Mouse (Mus musculus) ovary, adult 18-20 months (tissue): ENCODE measurements around the gene Spo11.

Experiments used
- DNase-seq: peaks from one replicate; pipeline ENCODE4 v3.0.0; 2022; ENCODE audit warnings: low spot score, mixed read lengths

Spo11 gene

DNA sequence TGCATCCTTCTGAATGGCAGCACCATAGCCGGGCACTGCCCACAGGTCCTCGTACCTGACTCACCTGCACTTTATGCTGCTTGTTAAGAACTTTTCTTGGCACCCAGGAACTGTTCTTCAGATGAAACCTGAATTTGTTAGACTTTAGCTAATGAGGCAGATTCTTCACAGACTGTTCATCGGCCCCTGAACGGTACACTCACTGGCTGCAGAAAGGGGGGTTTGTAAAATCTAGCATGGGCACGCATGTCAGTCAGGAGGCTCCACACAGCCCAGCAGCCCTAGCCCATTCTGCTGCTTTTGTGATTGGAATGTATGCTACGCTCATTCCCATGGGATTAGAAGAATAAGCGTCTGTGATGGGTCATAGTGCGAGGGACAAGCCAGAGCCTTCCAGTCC, 26.2 kb downstream of the Spo11 start:
- DNase-seq: no peak

DNA sequence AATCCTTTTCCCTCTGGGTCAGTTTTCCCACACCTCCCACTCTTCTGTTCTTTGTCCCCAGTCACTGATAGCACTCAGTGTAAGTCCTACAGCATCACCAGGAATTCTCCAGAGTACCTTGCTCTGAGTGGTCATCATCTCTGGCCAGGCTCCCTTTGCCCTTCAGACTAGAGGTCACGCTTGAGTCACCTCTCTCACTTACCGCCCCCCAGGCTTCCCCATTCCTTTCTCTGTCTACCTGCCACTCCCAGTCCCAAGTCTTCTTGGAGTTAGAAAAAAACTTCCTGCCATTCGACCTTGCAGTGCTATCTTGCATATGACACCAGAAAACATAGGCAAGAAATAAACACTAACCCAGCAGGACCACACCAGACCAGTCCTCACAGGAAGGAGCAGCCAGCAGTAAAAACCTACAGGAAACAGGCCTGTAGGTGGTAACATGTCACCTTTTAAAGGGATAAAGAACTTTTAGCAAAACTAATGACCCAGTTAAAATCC, 32.8 kb downstream of the Spo11 start:
- DNase-seq: no peak

GRCm38 (mm10) chr2:173011440-173011839, 33.9 kb downstream of the Spo11 start:
- DNase-seq: no peak

- DNase-seq: no peak
These were observed 37.3 kb downstream of the Spo11 start for GRCm38 (mm10) chr2:173014741-173015287.

DNA sequence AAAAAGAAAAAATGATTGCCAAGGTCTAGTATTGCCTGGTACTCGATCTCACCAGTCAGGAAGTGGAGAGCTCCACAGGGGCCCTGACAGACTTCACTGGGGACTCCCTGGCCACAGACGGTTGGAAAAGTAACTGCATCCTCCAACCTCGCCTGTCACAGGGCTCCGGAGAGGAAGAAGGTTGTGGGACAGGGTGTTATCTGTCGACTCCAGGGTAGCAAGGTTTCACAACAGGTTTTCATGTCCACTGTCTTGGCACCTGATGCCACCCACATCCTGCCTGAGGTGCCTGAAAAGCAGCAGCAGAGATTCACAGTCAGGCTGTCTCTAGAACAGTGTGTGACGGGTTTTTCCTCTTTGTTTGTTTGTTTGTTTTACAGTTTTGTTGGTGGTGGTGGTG, 40.4 kb downstream of the Spo11 start:
- DNase-seq: no peak

DNA sequence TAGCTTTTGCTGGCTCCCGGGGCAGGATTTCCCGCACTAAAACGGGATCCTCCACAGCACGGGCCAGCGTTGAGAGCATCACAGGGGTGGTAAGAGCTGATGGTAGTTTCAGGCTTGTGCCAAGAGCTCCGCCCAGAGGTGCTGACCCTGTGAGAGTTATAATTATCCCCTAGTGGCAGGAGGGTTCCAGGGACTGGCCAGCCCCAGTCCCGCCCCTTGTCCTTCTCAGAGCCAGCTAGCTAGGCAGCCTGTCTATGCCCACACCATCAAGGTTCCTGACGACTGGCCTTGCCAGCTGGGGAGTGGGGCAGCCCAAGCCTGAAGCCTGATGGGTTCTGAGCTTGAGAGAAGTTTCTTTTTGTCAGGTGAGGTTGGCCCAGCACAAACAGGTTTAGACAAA, 41.1 kb downstream of the Spo11 start:
- DNase-seq: peak; percentile 83

DNA sequence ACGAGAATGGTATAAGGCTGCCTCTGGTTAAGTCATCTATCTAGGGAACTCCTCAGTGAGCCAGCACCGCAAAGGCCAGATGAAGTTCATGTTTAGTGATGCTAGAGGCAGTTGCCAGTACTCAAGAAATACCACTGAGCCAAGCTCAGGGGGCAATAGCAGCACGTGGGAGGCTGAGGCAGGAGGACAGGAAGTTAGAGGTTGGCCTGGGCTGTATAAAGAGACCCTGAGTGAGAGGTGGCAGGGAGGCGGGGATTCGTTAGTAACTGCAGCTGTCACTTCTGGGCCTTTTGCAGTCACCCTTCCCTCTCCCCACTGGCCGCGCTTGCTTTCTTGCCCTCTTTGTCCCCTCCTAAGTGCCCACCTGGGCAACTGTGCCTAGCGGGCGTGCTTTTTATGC, 41.8 kb downstream of the Spo11 start:
- no peak for DNase-seq

DNA sequence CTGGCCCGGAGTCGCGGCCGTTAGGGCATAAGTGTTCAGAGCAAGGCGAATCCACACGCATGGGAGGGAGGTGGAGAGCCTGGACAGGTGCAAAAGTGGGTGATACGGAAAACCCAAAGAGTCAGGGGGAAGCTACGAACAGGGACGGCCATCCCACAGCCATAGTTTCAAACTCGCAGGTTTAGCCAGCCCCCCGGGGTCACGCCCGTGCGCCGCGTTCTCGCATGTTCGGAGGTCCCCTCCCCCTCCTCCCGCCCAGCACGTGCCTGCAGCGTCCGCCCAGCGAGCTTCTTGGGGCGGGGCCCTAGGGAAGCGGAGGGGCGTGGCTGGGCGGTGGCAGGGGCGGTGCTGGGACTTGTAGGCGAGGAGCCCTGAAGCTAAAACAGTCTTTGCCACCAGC, 42.3 kb downstream of the Spo11 start:
- peak; percentile 88 for DNase-seq

DNA sequence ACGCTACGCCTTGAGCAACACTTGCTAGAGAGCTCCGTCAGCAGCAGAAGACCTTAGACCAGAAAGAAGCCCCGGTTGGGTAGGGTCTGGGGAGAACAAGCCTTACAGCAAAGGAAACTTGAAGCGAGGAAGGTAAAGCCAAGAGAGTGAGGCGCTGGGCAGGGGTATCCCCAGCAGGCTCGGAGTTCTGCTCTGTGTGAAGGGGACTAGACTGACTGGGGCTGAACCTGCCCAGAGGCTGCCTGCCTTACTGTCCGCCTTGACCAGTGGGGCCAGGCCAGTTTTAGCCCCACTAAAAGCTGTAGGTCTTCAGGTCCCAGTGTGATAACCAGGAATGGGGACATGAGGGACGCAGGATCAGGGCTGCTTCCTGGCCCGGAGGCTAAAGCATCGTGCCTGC, 42.9 kb downstream of the Spo11 start, which contains the start of gene Rbm38:
TSS of gene Rbm38 (plus strand) at position 69 of the 400 bp plus-strand sequence.
- no peak for DNase-seq

DNA sequence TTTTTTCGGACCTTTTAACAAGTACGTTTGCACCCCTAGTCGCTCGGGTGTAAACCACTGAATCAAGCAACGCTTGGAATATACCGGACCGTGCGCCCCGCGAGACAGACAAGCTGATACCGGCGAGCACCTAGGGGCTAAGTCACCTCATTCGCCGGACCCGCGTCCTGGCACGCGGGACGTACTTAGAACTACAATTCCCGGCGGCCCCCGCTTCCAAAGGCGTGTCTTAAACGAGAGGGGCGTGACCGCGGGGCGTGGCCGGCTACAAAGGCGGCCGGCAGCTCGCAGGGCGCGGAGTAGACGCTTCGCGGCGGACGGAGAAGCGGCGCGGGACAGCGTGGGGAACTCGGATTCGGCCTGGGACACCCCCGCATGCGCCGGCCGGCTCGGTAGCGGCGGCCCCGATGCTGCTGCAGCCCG, 44.1 kb downstream of the Spo11 start:
- peak; percentile 85 for DNase-seq

DNA sequence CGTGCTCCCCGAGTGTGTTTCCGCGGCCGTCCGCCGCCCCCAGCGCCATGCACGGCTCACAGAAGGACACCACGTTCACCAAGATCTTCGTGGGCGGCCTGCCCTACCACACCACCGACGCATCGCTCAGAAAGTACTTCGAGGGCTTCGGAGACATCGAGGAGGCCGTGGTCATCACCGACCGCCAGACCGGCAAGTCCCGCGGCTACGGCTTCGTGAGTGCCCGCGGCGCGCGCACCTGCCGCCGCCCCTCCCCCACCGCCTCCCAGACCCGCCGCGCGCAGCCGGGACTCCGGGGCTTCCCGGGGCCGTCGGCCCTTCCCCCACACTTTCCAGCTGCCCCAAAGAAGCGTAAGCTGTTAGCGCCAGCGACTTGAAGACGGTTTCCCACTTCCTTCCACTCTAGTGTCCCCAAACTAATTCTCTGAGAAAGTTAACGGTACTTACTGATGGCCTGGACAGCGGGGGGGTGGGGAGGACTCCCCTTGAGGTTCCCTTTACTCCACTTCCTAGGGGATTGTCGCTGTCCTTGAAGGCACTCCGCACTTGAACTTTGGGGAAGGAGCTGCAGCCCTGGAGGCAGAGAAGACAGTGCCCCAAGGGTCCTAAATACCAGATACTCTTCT, 44.7 kb downstream of the Spo11 start:
- DNase-seq: no peak

DNA sequence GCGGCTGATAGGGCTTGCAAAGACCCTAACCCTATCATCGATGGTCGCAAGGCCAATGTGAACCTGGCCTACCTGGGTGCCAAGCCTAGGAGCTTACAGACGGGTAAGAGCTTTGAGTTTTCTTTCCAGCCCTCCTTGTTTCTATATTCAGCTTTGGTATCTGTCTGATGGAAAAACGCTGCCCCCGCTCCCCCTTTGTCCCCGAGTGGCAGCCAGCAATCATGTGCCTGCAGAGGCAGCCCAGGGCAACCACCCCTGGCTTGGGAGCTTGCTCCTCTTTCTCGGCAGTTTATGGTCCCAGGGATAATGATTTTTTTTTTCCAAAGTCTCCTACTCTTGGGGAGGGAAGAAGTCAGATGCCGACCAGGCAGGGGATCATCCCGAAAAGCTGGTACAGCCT, 45.3 kb downstream of the Spo11 start:
- no peak for DNase-seq

GRCm38 (mm10) chr2:173023371-173023851, 45.9 kb downstream of the Spo11 start:
- DNase-seq: no peak

DNA sequence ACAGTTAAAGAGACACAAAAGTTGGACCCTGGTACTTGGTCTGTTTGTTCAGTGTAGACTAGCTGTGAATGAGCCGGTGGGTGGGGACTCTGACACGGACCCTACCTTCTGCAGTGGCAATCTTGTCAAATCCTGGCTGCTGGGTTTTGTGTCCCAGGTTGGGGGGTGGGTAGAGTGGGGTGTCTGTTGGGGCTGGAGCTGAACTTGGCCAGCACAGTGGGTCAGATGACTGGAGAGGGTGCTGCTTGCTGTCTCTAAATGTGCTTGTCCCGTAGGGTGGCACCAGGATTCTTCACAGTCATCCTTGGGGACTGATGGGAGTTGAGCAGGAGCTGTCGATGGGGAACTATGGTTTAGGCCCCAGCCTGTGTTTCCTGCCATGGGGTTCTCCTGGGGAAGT, 46.5 kb downstream of the Spo11 start:
- no peak for DNase-seq

DNA sequence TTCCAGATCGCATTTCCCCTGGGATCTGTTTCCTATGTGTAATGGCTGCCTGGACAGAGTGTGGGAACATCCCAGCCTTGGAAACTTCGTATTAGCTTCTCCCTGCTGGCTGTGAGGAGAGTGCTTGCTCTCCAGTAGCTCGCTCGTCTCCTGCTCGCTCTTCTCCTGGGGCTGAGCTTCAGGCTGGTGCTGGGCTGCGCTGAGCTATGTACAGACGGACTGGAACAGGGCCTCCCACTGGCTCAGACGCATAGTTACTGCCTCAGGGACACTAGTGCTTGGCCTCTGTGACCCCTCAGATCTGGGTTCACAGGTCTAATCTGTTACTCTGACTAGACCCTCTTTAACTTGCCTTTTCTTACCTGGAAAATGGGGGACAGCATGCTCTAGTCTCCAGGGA, 46.9 kb downstream of the Spo11 start:
- no peak for DNase-seq

- peak; percentile 54 for DNase-seq
These were observed 47.4 kb downstream of the Spo11 start for GRCm38 (mm10) chr2:173024938-173025337.

DNA sequence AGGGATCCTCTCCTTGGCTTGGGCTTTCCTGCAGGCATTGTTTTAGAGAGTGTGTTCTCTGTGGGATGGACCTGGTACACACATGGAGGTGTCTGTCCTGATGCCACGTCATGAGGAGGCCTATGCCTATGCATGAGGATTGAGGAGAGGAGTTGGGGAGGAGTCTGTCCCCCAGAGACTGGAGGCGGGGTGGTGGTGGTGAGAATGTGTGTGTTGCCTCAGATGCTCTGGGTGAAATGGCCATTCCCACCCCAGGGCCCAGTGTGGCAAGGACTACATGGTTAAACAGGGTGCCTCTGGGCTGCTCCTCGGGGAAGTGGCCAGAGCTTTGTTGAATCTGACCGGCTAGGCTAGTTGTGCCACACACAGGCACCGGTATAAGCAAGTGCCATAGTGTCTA, 48.8 kb downstream of the Spo11 start:
- DNase-seq: no peak

GRCm38 (mm10) chr2:173026688-173027131, 49.2 kb downstream of the Spo11 start:
- DNase-seq: no peak

DNA sequence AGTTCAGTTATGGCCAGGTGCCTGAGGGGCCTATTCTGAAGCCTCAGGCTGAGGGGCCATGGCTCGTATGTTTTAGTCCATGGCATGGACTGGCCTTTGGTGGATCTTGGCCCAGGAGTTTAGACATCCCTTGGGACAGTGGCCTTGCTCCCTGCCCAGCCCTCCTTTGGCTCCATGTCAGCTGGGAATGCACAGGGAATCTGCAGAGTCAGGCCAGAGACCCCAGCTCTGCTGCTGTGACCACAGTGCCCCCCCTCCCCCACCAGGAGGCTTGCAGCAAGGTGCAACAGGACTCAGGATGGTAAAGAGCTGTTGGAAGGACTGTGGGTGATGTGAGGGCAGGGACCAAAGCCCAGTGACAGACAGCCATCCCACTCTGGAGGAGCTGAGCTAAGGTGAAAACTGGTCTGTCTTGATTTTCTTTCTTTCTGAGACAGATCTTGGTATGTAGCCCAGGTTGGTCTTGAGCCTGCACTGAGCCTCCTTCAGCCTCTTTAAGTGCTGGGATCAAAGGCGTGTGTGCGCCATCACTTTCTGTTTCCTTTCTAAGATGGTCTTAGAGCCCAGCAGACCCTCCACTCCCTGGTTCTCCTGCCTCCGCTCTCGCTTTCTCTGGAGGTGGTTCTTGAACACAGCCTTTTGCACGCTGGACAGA, 49.8 kb downstream of the Spo11 start:
- no peak for DNase-seq

GRCm38 (mm10) chr2:173027824-173028495, 50.5 kb downstream of the Spo11 start:
- DNase-seq: no peak

DNA sequence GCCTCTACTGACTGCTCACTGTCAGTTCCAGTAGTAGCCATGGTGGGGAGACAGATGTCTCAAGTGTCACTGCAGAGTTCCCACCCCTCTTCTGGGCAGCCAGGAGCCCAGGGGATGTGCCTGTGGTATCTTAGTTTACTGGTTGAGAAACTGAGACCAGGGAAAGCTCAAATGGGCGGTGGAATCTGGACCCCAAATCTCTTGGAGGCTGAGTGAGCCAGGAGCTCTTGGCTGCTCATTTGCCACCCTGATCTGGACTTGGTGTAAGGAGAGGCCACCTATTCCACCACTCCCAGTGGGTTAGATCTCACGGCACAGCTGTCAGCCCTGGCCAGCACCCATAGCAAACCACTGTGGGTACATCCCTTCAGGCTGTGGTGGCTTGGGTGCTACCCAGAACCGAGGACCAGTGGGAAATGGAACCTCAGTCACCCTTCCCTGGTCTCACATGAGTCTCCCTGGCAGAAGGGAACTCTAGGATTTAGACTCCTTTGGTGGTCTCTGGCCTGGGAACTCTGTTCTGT, 51.1 kb downstream of the Spo11 start:
- DNase-seq: no peak

DNA sequence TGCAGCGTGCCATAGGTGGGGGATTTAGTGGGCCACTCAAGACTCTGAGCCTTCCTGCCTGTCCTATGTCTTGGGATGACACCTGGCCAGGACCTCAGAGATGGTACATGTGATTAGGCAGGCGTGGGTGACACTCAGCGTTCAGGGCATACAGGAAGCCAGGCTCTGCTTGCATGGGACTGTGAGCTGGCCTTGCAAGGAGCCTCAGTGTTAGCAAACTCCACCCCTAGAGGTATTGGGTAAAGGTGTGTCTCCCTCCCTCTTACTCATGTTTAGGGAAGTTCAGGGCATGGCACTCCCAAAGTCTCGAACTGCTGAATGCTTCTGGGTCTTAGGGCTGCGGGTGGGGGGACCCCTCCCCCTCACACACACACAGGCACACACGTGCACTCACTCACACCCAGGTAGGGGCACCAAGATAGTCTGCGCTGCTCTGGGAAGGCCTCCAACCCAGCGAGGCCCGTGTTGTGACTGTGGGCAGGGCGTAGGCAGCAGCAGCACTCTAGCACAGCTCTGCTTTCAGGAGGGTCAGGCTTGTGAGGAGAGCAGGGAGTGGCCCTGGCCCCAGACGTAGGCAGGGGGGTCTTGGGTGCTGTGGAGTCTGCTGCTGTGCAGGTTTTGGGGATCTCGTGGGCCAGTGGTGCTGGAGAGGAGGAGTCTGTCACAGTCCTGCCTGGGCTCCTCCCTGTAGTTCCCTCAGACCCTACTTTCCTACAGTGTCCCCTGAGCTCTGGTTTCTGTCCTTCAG, 53.3 kb downstream of the Spo11 start:
- no peak for DNase-seq
